Mouse (Mus musculus): Measurements from ENCODE around the gene Tomm20l. TPM values are rescaled to one million over a fixed set of nuclear protein-coding genes. Genes with fewer than 3 reads are reported as not detected.

Gene Tomm20l
- not detected for total RNA-seq (2023)

DNA sequence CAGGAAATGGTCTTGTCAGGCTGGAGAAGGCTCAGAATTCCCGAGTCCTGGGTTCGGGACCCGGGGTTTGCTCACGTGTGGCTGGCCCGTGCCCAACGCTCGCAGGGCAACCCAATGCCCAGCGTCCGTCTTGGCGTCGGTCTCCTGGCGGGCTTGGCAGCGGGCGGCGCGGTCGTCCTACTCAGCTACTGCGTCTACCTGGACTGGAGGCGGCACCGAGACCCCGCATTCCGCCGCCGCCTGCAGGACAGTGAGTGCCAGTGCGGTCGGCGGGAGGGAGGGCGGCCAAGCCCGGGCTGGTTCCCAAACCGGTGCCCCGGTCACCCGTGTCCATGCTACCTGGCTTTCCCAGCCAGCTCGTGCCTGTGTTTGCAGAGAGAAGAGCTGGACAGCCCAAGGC lies at the start of gene Tomm20l:
TSS of gene Tomm20l (plus strand) at position 98 of the 400 bp plus-strand sequence.

DNA sequence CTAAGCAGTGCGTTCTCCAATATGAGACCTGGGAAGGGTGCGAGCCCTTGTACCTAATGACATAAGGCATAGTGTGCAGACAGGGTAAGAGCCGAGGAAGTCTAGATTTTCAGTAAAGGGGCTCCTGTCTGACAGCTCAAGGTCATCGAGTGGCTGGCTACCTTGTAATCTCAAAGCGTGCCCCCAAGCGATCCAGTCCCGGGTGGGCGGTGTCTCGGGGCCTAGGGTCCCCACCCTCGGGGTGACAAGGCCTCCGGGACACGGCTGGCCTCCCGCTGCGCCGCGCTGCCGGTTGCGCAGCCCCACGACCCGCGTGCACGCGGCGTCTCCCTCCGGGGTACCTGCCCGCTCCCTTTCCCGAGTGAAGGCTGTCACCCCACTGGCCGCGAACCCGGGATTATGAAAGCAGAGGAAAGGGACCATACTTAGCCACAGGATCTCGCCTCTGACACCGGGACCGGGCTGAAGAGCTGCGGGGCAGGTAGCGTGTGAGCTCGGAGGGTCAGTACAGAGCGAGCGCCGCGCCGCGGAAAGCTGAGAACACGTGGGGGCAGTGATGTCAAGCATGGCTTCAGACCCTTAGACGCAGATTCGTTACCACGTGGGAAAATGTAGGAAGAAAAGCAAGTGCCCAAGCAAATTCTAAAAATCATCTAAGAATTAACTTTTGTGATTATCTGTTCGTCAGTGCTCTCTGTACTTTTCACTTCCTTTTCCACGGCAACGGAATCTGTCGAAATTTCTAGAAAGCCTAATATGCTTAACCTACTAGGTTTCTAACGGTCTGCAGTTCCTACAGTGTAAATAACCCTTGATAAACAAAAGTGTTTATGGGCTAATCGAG lies 25.1 kb downstream of the Tomm20l start, which contains the start of the genes Timm9 and 2700049A03Rik:
TSS of gene Timm9 (minus strand) at position 555 of the 844 bp plus-strand sequence.
TSS of gene 2700049A03Rik (plus strand) at position 719 of the 844 bp plus-strand sequence.

Other genes with a start within 250 kb of the Tomm20l start
- gene Actr10, start 173.6 kb upstream of the Tomm20l start, total RNA-seq (2023), result 100 to 1,000 TPM; 109 to 116 TPM
- gene Psma3, start 136.8 kb upstream of the Tomm20l start, total RNA-seq (2023), result 100 to 1,000 TPM; 206 to 233 TPM
- gene Arid4a, start 95.4 kb upstream of the Tomm20l start, total RNA-seq (2023), result 10 to 100 TPM; 68.1 to 81.9 TPM
- gene Timm9, start 25.3 kb downstream of the Tomm20l start, total RNA-seq (2023), result 10 to 100 TPM; 29.5 to 40.6 TPM
- gene 2700049A03Rik, start 25.4 kb downstream of the Tomm20l start, total RNA-seq (2023), result 10 to 100 TPM; 14.2 to 15.1 TPM
- gene Dact1, start 198.5 kb downstream of the Tomm20l start, total RNA-seq (2023), result under 1 TPM; 0.15 to 0.21 TPM